Mouse (Mus musculus): ENCODE data around the gene Pga5. TPM values are rescaled to one million over a fixed set of nuclear protein-coding genes. Genes with fewer than 3 reads are reported as not detected.

Gene Pga5
- total RNA-seq, 2 experiments from 2014 or later: not detected

Other genes starting within 250 kb of the Pga5 start
- under 1 TPM; 0.23 to 0.27 TPM for gene Lrrc10b, start 220.6 kb downstream of the Pga5 start, total RNA-seq (2021)
- gene Ppp1r32, start 195.1 kb downstream of the Pga5 start, total RNA-seq (2021): under 1 TPM; 0.46 to 0.49 TPM
- gene Cpsf7, start 152.8 kb downstream of the Pga5 start, total RNA-seq (2021): 10 to 100 TPM; 15.7 to 19.1 TPM
- gene Sdhaf2, start 151.9 kb downstream of the Pga5 start, total RNA-seq (2021): 10 to 100 TPM; 49.3 to 49.6 TPM
- gene Tmem216, start 121.8 kb downstream of the Pga5 start, total RNA-seq (2021): 1 to 10 TPM; 1.8 to 2.7 TPM
- 1 to 10 TPM; 5.4 to 5.8 TPM for gene Cyb561a3, start 100.9 kb downstream of the Pga5 start, total RNA-seq (2021)
- under 1 TPM; 0.71 to 0.94 TPM for gene Tmem138, start 100.7 kb downstream of the Pga5 start, total RNA-seq (2021)
- gene Ddb1, start 72.7 kb downstream of the Pga5 start, total RNA-seq (2021): 100 to 1,000 TPM; 111 to 120 TPM
- gene Tkfc, start 72.4 kb downstream of the Pga5 start, total RNA-seq (2021): 1 to 10 TPM; 2.4 to 4.0 TPM
- not detected for gene Vwce, start 43.9 kb downstream of the Pga5 start, total RNA-seq (2021)
- 10 to 100 TPM; 16.1 to 21.6 TPM for gene Vps37c, start 10.7 kb upstream of the Pga5 start, total RNA-seq (2021)
- under 1 TPM in 1 of 2 experiments, not detected in 1; 0.59 TPM for gene Cd5, start 60.9 kb upstream of the Pga5 start, total RNA-seq (2021)
- gene Cd6, start 152.0 kb upstream of the Pga5 start, total RNA-seq (2021): under 1 TPM in 1 of 2 experiments, not detected in 1; 0.87 TPM
- under 1 TPM; 0.42 to 0.43 TPM for gene Slc15a3, start 161.7 kb upstream of the Pga5 start, total RNA-seq (2021)
- gene Tmem132a, start 191.9 kb upstream of the Pga5 start, total RNA-seq (2021): 1 to 10 TPM; 5.3 to 6.0 TPM
- gene Tmem109, start 203.9 kb upstream of the Pga5 start, total RNA-seq (2021): 100 to 1,000 TPM; 218 to 234 TPM
- 100 to 1,000 TPM; 140 to 166 TPM for gene Prpf19, start 217.2 kb upstream of the Pga5 start, total RNA-seq (2021)
- gene Zp1, start 242.6 kb upstream of the Pga5 start, total RNA-seq (2021): not detected